Mouse (Mus musculus): ENCODE measurements around the gene Dnajc21. TPM values are rescaled to one million over a fixed set of nuclear protein-coding genes. Genes with fewer than 3 reads are reported as not detected.

The Dnajc21 gene
- polyA plus RNA-seq, 1 experiment from 2014 or later, result 12.4 TPM

Other genes starting within 250 kb of the Dnajc21 start
- gene Gm21973, start 145.1 kb downstream of the Dnajc21 start, polyA plus RNA-seq (2015; fragmentation: Nextera tagmentation; extraction: Ambion mirVana), result not detected in 2 replicates
- gene Agxt2, start 112.0 kb downstream of the Dnajc21 start, polyA plus RNA-seq (2015; fragmentation: Nextera tagmentation; extraction: Ambion mirVana), result not detected in 2 replicates
- 86.0 and 86.5 TPM in 2 replicates for gene Brix1, start 15.4 kb upstream of the Dnajc21 start, polyA plus RNA-seq (2015; fragmentation: Nextera tagmentation; extraction: Ambion mirVana)
- gene Rad1, start 15.5 kb upstream of the Dnajc21 start, polyA plus RNA-seq (2015; fragmentation: Nextera tagmentation; extraction: Ambion mirVana), result 28.0 and 32.9 TPM in 2 replicates
- not detected in 2 replicates for gene Ttc23l, start 88.2 kb upstream of the Dnajc21 start, polyA plus RNA-seq (2015; fragmentation: Nextera tagmentation; extraction: Ambion mirVana)
- gene Rai14, start 244.1 kb upstream of the Dnajc21 start, polyA plus RNA-seq (2015; fragmentation: Nextera tagmentation; extraction: Ambion mirVana), result 54.7 and 59.5 TPM in 2 replicates